Mouse (Mus musculus) liver, embryonic 14.5 days (tissue): ENCODE results near the gene Atp2b4.

Experiments
- CTCF ChIP-seq: IDR thresholded peaks from 2 replicates; pipeline ENCODE4 v1.5.1; 2016; ENCODE audit warnings: antibody characterized with exemption, low read depth, control low read depth
- EP300 ChIP-seq: IDR thresholded peaks from 2 replicates; pipeline ENCODE4 v1.6.1; 2016; ENCODE audit warnings: antibody characterized with exemption, low read depth

DNA sequence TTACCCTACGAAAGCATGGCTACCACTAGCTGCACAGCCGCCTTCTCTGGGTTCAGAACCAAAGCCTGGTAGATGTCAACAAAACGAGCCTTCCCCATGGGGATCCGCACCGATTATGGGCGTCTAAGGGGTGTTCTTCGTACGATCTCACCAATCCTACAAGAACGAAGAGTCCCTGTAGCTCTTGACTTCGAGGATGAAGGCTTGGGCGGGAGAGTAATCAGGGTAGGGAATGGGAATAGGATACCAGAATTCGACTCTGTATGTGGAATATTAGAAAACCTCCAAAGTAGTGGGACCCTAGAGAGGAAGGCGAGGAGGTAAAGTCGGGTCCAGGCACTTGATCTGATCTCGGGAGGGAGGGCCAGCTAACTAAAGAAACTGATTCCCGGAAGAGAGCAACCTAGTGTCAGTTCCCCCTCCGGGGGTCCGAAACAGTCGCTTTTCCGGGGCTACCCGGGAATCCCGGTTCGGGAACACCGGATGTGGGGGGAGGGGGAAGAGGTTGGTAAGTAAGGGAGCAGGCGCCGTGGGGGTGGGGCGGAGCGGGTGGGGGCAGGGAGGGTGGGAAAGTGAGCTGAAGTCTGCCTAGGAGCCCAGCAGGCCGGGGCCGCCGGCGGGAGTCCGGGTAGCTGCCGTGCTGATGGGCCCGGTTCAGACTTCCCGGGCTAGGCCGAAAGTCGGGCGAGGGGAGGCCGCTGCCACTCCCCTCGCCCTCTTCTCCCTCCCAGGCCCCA, 140.2 kb downstream of the Atp2b4 start, which contains the start of gene Zbed6:
- TF ChIP-seq CTCF: no peak
- TF ChIP-seq EP300: no peak
